Mouse (Mus musculus) gastrocnemius, adult 8-10 months (tissue): ENCODE measurements around the gene Vegfb. TPM values are rescaled to one million over a fixed set of nuclear protein-coding genes. Genes with fewer than 3 reads are reported as not detected.

ENCODE experiments used
- DNase-seq, 2 experiments: peaks; one replicate each; pipeline ENCODE4 v3.0.0; 2022; ENCODE audit warnings: low spot score in 2 of 2
- total RNA-seq, 4 experiments: library from RNA; stranded (reverse); gene quantifications; 2 replicates each; pipeline ENCODE4 v1.2.4; 2022

Vegfb gene
- total RNA-seq, 4 experiments from 2014 or later: 167 to 187 (median 183) TPM

DNA sequence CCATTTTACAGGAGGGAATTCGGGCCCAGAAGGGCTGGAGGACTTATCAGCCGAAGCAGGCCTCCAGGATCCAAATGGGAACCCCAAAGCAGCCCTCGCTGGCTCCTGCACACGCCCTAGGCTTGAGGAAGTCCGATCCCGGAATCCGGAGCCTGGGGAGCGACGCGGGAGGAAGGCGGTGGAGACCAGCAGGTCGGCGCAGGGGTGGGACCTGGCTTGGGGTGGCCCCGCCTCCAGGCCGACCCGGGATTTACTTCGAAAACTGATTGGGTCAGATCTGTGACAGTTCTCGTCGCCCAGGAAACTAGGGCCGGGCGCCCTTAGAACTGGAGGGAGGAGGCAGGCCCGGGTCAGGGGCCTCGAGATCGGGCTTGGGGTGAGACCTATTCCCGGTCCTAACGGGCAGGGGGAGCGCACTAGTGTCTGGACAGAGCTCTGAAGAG lies 45.2 kb downstream of the Vegfb start, which contains the start of gene Gpr137:
TSS of gene Gpr137 (minus strand) at position 232 of the 443 bp plus-strand sequence.
- peak; percentile 93 to 95 for DNase-seq

DNA sequence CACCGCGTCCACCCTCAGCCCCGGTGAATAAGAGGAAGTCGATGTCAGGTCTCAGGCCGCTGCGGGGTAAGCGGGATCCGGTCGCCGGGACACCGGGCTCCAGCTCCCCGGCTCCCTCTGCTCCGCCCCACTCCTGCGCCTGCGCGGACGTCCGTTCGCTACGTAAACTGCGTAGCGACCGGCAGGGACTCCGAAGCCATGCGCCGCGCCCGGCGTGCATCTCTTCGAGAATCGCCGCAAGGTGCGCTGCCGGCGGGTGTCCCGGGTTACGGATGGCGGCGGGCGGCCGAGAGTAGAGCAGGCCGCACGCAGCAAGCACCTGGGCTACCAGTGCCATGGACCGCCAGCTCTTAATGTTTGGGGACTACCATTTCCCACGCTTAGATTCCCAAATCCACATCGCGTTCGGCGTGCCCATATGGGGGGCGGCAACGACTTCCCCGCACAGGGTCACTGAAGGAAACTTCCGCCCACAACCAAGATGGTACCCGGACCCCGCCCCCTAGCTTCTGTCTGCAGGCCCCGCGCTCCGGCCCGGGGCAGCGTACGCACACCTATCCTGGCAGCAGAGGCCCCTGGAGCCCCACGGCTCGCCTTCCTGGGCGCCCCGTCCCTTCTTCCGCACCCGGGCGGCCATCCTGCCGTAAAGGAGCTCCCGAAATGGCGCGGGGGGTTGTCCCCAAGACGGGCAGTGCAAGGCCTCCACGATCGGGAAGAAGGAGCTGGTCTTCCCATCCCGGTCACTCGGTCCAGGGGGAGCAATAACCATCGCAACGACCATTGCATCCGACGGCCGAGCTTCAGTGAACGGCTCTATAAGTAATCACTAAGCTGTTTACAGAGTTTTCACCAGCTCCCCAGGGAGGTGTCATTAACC lies 45.8 kb downstream of the Vegfb start, which contains the start of gene Bad:
TSS of gene Bad (plus strand) at position 490 of the 877 bp plus-strand sequence.
- DNase-seq: peak; percentile 86 to 88

- DNase-seq: no peak
Measured at GRCm38 (mm10) chr19:6940396-6941351, 46.8 kb downstream of the Vegfb start.

- no peak for DNase-seq
Measured at GRCm38 (mm10) chr19:6939106-6940002, 48.1 kb downstream of the Vegfb start.

DNA sequence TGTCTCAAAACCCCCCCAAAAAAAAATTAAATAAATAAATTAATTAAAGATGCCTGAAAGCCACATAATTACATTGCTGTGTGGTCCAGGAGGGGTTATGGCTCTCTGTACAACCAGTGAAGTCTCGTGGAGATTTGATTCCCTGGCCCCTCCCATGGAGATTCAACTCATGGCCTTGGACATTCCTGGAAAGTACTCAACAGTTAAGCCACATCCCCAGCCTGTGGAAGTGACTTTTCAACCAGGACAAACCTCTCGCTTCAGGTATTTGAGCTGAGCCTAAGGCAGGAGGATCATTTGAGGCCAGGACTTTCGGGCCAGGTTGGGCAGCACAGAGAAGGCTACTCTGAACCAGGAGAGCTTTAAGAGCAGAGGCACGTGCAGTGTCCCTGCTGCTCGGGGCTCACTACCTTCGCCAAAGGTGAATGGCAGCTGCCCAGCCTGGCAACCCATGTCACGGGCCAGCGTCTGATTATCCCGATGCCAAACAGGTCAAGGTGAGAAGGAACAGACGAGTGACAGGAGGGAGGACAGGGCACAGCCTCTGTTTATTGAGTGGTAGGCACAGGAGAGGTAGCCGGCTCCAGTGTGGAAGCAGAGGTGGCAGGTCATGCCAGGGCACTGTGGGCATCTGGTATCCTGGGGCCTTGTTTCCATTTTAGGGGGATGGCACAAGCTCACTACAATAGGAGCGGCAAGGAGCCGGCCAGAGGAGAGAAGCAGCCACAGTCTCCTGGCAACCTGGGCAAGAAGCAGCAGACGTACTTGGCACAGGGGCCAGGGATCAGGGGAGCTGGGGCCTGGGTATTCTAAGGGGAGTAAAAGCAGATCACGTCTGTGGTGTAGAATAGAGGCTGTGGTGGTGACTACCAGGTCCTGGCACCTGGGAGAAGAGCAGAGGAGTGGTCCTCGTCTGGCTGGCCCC lies 49.6 kb downstream of the Vegfb start:
- no peak for DNase-seq

- DNase-seq: no peak
Measured at GRCm38 (mm10) chr19:6936299-6936698, 51.2 kb downstream of the Vegfb start.

DNA sequence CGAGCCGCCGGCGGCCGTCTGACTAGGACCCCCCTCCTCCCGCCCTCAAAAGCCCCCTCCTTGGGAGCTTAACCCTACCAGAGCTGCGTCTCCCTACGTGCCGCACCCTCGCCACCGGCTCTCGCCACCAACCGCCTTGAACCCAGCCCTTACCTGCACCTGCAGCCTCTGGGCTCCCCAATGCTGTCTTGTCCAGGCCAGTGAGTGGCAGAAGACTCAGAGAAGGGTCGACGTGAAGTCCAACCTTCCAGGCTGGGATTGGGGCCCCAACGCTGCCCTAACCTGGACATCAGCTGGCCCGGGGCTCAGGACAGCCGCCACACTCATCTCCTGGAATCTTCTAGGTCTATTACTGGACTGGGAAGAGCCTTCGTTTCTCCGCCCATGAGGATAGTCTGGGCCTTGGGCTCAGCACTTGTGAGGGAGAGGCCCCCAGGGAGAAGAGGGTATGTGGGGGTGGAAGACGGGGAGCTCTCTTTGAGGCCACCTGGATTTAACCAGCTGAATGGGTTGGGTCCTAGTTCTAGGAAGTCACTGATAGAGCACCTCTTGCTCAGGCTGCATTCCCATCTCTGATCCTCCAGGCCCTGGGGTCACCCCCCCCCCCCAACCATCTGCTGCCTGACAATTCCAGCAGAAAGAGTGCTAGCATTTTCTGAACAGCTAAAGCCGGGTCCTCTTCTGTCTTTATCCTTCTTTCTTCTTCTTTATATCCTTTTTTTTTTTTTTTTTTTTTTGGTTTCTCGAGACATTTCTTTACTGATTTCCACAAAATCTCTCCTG lies 53.1 kb downstream of the Vegfb start, which contains the start of gene Kcnk4:
TSS of gene Kcnk4 (minus strand) at position 321 of the 783 bp plus-strand sequence.
- DNase-seq: no peak

- DNase-seq: no peak
Measured at GRCm38 (mm10) chr19:6933436-6934194, 53.8 kb downstream of the Vegfb start.

DNA sequence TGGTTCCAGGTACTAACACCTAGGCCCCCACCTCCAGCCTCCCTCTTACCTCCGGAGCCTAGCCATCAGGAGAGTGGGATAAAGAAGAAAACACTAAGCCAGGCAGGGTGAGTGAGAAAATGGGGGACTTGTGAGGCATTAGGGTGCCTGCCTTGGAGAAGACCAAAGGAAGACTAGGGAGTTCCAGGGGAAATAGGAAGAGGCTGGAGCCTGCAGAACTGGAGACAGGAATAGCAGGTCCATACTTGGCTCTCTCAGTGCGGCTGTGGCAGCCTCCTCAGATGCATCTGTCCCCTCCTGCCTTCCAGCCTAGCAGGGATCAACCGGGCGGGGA lies 54.4 kb downstream of the Vegfb start:
- DNase-seq: no peak

Other genes starting within 250 kb of the Vegfb start
- 10 to 100 TPM in 3 of 4 experiments, 1 to 10 TPM in 1; 9.8 to 12.1 (median 10.5) TPM for gene Rps6ka4, start 147.0 kb downstream of the Vegfb start, total RNA-seq
- gene Ccdc88b, start 129.4 kb downstream of the Vegfb start, total RNA-seq: under 1 TPM; 0.29 to 0.70 (median 0.46) TPM
- 10 to 100 TPM; 34.1 to 46.3 (median 39.7) TPM for gene Trmt112, start 78.0 kb downstream of the Vegfb start, total RNA-seq
- 100 to 1,000 TPM; 195 to 214 (median 202) TPM for gene Prdx5, start 77.5 kb downstream of the Vegfb start, total RNA-seq
- gene Esrra, start 65.8 kb downstream of the Vegfb start, total RNA-seq: 100 to 1,000 TPM in 1 of 4 experiments, 10 to 100 TPM in 3; 82.8 to 114 (median 93.4) TPM
- gene Catsperz, start 62.3 kb downstream of the Vegfb start, total RNA-seq: not detected
- gene Kcnk4, start 53.1 kb downstream of the Vegfb start, total RNA-seq: not detected
- 10 to 100 TPM in 2 of 4 experiments, 1 to 10 TPM in 2; 8.2 to 11.8 (median 10.6) TPM for gene Bad, start 45.8 kb downstream of the Vegfb start, total RNA-seq
- gene Gpr137, start 45.2 kb downstream of the Vegfb start, total RNA-seq: 10 to 100 TPM in 2 of 4 experiments, 1 to 10 TPM in 2; 9.1 to 10.9 (median 10.0) TPM
- gene Ppp1r14b, start 12.7 kb downstream of the Vegfb start, total RNA-seq: 100 to 1,000 TPM; 144 to 194 (median 165) TPM
- 10 to 100 TPM in 1 of 4 experiments, 1 to 10 TPM in 3; 7.0 to 10.9 (median 9.4) TPM for gene Plcb3, start 11.2 kb downstream of the Vegfb start, total RNA-seq
- 10 to 100 TPM in 1 of 4 experiments, 1 to 10 TPM in 3; 4.2 to 10.4 (median 5.8) TPM for gene Fkbp2, start 7.2 kb downstream of the Vegfb start, total RNA-seq
- gene Dnajc4, start 4.9 kb upstream of the Vegfb start, total RNA-seq: 10 to 100 TPM; 32.2 to 37.7 (median 36.4) TPM
- gene Nudt22, start 8.5 kb upstream of the Vegfb start, total RNA-seq: 10 to 100 TPM; 13.5 to 15.5 (median 15.0) TPM
- gene Trpt1, start 8.5 kb upstream of the Vegfb start, total RNA-seq: 10 to 100 TPM; 20.8 to 31.7 (median 23.7) TPM
- under 1 TPM; 0.41 to 0.94 (median 0.60) TPM for gene Fermt3, start 31.8 kb upstream of the Vegfb start, total RNA-seq
- gene Stip1, start 52.3 kb upstream of the Vegfb start, total RNA-seq: 10 to 100 TPM; 77.9 to 86.5 (median 81.8) TPM
- gene Macrod1, start 69.2 kb upstream of the Vegfb start, total RNA-seq: 100 to 1,000 TPM; 279 to 336 (median 292) TPM
- gene Flrt1, start 118.1 kb upstream of the Vegfb start, total RNA-seq: 1 to 10 TPM in 3 of 4 experiments, under 1 TPM in 1; 0.83 to 2.9 (median 1.7) TPM
- 10 to 100 TPM; 39.9 to 54.3 (median 43.5) TPM for gene Otub1, start 218.7 kb upstream of the Vegfb start, total RNA-seq
- 100 to 1,000 TPM in 1 of 4 experiments, 10 to 100 TPM in 3; 68.4 to 103 (median 82.9) TPM for gene Cox8a, start 230.0 kb upstream of the Vegfb start, total RNA-seq